Mouse (Mus musculus): ENCODE results near the gene Lrrc8d.

DNA sequence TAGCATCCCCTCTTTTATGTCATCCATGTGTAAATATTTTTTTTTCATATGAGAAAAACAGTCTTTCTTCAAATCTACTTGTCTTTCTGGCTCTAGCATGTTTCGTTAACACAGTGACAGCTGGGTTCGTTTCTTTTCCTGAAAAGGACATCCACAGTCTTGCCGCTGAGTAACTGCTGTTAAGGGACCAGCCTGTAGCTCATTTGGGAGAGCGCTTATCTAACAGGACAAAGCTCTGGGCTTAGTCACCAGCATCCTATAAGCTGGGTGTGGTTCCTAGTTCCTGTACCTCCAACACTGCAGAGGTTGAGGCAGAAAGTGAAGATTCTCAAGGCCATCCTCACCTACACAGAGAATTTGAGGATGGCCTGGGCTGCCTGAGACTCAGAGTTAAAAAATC, 20.5 kb upstream of the Lrrc8d start:
- no peak for TF ChIP-seq POLR2A (IDR thresholded peaks at IDR 0.05; ENCODE audit: control insufficient read depth in 1 of 2, insufficient read depth in 1 of 2, low read depth in 1 of 2, low read length in 2 of 2, poor library complexity in 1 of 2)
- no peak for TF ChIP-seq ZKSCAN1 (IDR thresholded peaks at IDR 0.05; ENCODE audit: low read depth, low read length)
- no peak for TF ChIP-seq POLR2AphosphoS2 (IDR thresholded peaks at IDR 0.05; ENCODE audit: low read length)
- no peak for TF ChIP-seq CHD2 (IDR thresholded peaks at IDR 0.05; ENCODE audit: low read length)
- no peak for TF ChIP-seq MEF2A (IDR thresholded peaks at IDR 0.05; ENCODE audit: extremely low read depth, insufficient replicate concordance, low read depth, low read length, poor library complexity, severe bottlenecking)
- no peak for TF ChIP-seq MAFK (IDR thresholded peaks at IDR 0.05; ENCODE audit: borderline replicate concordance, low read depth, low read length)
- no peak for TF ChIP-seq ELF1 (IDR thresholded peaks at IDR 0.05; ENCODE audit: low read depth, low read length)
- TF ChIP-seq KAT2A (conservative IDR thresholded peaks at IDR 0.05; ENCODE audit: low read depth, low read length), result no peak
- TF ChIP-seq CTCF (IDR thresholded peaks at IDR 0.05 in 2 of 3, conservative IDR thresholded peaks at IDR 0.05 in 1 of 3; ENCODE audit: control insufficient read depth in 1 of 3, insufficient read depth in 1 of 3, low read depth in 2 of 3, low read length in 3 of 3, poor library complexity in 1 of 3, severe bottlenecking in 1 of 3), result no peak

All from MEL (cell line).